ENCODE assay signal across 8 mouse cellular contexts in genomic region chr4:63215185-63215992, GRCm38 (mm10). TPM values are rescaled to one million over a fixed set of nuclear protein-coding genes. Genes with fewer than 3 reads are reported as not detected.
DNase-seq lines count a peak whose midpoint lies in the region; ATAC-seq and TF ChIP-seq lines count a peak whose summit lies in the region.

No protein-coding gene starts in this region.

- WGBS in forebrain, embryonic 11.5 days: under 1% methylated on average over 66 of the region's 71 CpGs
- under 1% methylated on average over 68 of the region's 71 CpGs for WGBS in lung, embryonic 15.5 days
- under 1% methylated on average over 71 of the region's 71 CpGs for WGBS in olfactory bulb, adult 2 months

- H3K36me3 ChIP-seq in forebrain, embryonic 11.5 days (ENCODE audit: control insufficient read depth, insufficient read depth, low read length): no peaks in the 10 kb centered on the region
- H3K36me3 ChIP-seq in lung, embryonic 15.5 days: no peaks in the 10 kb centered on the region

- peak; percentile 45 to 57 for DNase-seq in CD8-positive naive resting alpha-beta T cell, adult 2 months (ENCODE audit: low read depth in 2 of 2, low spot score in 2 of 2)
- peak; percentile 93 for DNase-seq in forebrain, embryonic 11.5 days (ENCODE audit: low spot score)
- peak; percentile 86 to 88 for DNase-seq in heart, postnatal 10 days
- DNase-seq in kidney, postnatal 4 days: peak; percentile 91 to 92
- peak; percentile 62 to 66 for DNase-seq in thymus, adult 18-20 months

- peaks cover 8% of the 10 kb centered on the region for H3K4me1 ChIP-seq in brown adipose tissue, adult 24 weeks (ENCODE audit: control insufficient read depth, insufficient read depth, insufficient read length, low read length)
- H3K4me1 ChIP-seq in forebrain, embryonic 11.5 days (replicated peaks; ENCODE audit: control insufficient read depth, insufficient read depth, low read length): peaks cover 18% of the 10 kb centered on the region
- H3K4me1 ChIP-seq in lung, embryonic 15.5 days: peaks cover 48% of the 10 kb centered on the region
- peaks cover 32% of the 10 kb centered on the region for H3K4me1 ChIP-seq in olfactory bulb, adult 2 months (ENCODE audit: control insufficient read depth, insufficient read depth, low read length)

- peak overlapping the region; percentile 80 for H3K4me3 ChIP-seq in brown adipose tissue, adult 24 weeks (ENCODE audit: insufficient read depth, low read depth, low read length)
- H3K4me3 ChIP-seq in forebrain, embryonic 11.5 days (ENCODE audit: low read depth, low read length): peak overlapping the region; percentile 76
- peak overlapping the region; percentile 70 for H3K4me3 ChIP-seq in lung, embryonic 15.5 days
- H3K4me3 ChIP-seq in olfactory bulb, adult 2 months (ENCODE audit: insufficient read depth, low read depth, low read length): peak overlapping the region; percentile 61

- H3K4me2 ChIP-seq in forebrain, embryonic 11.5 days (ENCODE audit: low read depth, low read length, severe bottlenecking): peak overlapping the region; percentile 100
- H3K4me2 ChIP-seq in lung, embryonic 15.5 days: peak overlapping the region; percentile 86

- peak overlapping the region; percentile 63 for H3K27ac ChIP-seq in brown adipose tissue, adult 24 weeks (replicated peaks; ENCODE audit: low read depth, low read length)
- H3K27ac ChIP-seq in forebrain, embryonic 11.5 days (ENCODE audit: low read depth, low read length): no peak overlapping the region
- H3K27ac ChIP-seq in lung, embryonic 15.5 days: peak overlapping the region; percentile 82
- no peak overlapping the region for H3K27ac ChIP-seq in olfactory bulb, adult 2 months (ENCODE audit: insufficient read depth, low read depth, low read length)

- no peaks in the 10 kb centered on the region for H3K9me3 ChIP-seq in forebrain, embryonic 11.5 days (ENCODE audit: control insufficient read depth, low read length)
- H3K9me3 ChIP-seq in lung, embryonic 15.5 days: no peaks in the 10 kb centered on the region

- no peak for TF ChIP-seq POLR2A in olfactory bulb, adult 2 months (IDR thresholded peaks at IDR 0.05; ENCODE audit: insufficient read depth, low read depth, low read length)

- ATAC-seq in forebrain, embryonic 11.5 days (replicated peaks; ENCODE audit: low FRiP score): peak; percentile 67
- peak; percentile 37; the same call in 1 of the 2 replicates for ATAC-seq in lung, embryonic 15.5 days (ENCODE audit: borderline replicate concordance, extremely low read depth, low FRiP score, low TSS enrichment)

- peak; percentile 97 for TF ChIP-seq CTCF in olfactory bulb, adult 2 months (IDR thresholded peaks at IDR 0.05; ENCODE audit: insufficient read depth, low read depth, low read length)

- H3K9ac ChIP-seq in forebrain, embryonic 11.5 days (ENCODE audit: low read length): peak overlapping the region; percentile 71
- H3K9ac ChIP-seq in lung, embryonic 15.5 days: peak overlapping the region; percentile 75

- peaks cover 24% of the 10 kb centered on the region for H3K27me3 ChIP-seq in forebrain, embryonic 11.5 days (ENCODE audit: control insufficient read depth, insufficient read depth, low read length)
- peaks cover 31% of the 10 kb centered on the region for H3K27me3 ChIP-seq in lung, embryonic 15.5 days

- intact Hi-C loops in heart, postnatal 10 days (cut with DNase I): loop anchor here (2.0 to 5.0 kb wide), 2 partner anchors 42 to 103 kb away; no protein-coding TSS in a partner anchor

RNA-seq across cellular contexts. Expression of gene Col27a1, which starts 1.6 kb away (rescaled TPM):
- polyA plus RNA-seq in brown adipose tissue, adult 24 weeks (2012; ENCODE audit: insufficient read depth, insufficient read length, missing spikeins): 11.7 and 14.9 TPM in 2 replicates
- polyA plus RNA-seq in forebrain, embryonic 11.5 days (2014; fragmentation: Nextera tagmentation; extraction: Ambion mirVana): 3.4 and 3.6 TPM in 2 replicates
- 1 to 10 TPM; 3.8 to 4.8 TPM for total RNA-seq in heart, postnatal 10 days (2021)
- polyA plus RNA-seq in lung, embryonic 15.5 days (2015; fragmentation: Nextera tagmentation; extraction: Ambion mirVana): 20.2 and 20.3 TPM in 2 replicates
- not detected in 2 replicates for polyA plus RNA-seq in olfactory bulb, adult 2 months (2012; ENCODE audit: insufficient read depth, insufficient read length, low replicate concordance, missing spikeins)

RNA-seq across cellular contexts. Expression of gene Kif12, which starts 43.5 kb away (rescaled TPM):
- not detected in 2 replicates for polyA plus RNA-seq in brown adipose tissue, adult 24 weeks (2012; ENCODE audit: insufficient read depth, insufficient read length, missing spikeins)
- not detected in 2 replicates for polyA plus RNA-seq in forebrain, embryonic 11.5 days (2014; fragmentation: Nextera tagmentation; extraction: Ambion mirVana)
- not detected for total RNA-seq in heart, postnatal 10 days (2021)
- polyA plus RNA-seq in lung, embryonic 15.5 days (2015; fragmentation: Nextera tagmentation; extraction: Ambion mirVana): 8.3 and 9.2 TPM in 2 replicates
- polyA plus RNA-seq in olfactory bulb, adult 2 months (2012; ENCODE audit: insufficient read depth, insufficient read length, low replicate concordance, missing spikeins): not detected in 2 replicates

Comparison
In these comparisons a context has a peak if more than half of its experiments do, and no peak if none do; other contexts are left out.
1. H3K27ac ChIP-seq: peak in brown adipose tissue, adult 24 weeks (single experiment) and lung, embryonic 15.5 days (single experiment); none in forebrain, embryonic 11.5 days (single experiment) and olfactory bulb, adult 2 months (single experiment).
2. Peak in every context shown above with its lines, with median percentiles within 50 percentile points of each other: DNase-seq and H3K4me3 ChIP-seq.